Mouse (Mus musculus) neural tube, embryonic 15.5 days (tissue): ENCODE results near the gene Unc119. TPM values are rescaled to one million over a fixed set of nuclear protein-coding genes. Genes with fewer than 3 reads are reported as not detected.
A peak's percentile ranks its signal among the peaks of the same experiment; 100 is the strongest.

Experiments used
- ATAC-seq: fragments of 200-750 bp; cut with Nextera tagmentation; 2 replicates; pipeline ENCODE4 v1.8.0; 2017; ENCODE audit warnings: mild to moderate bottlenecking, moderate TSS enrichment, moderate library complexity; ENCODE audit not compliant: low FRiP score
- H3K27ac ChIP-seq: fragments of 300-500 bp; sonication (generic); replicated peaks from 2 replicates; pipeline ENCODE4 v1.5.1; 2015; ENCODE audit warnings: mild to moderate bottlenecking, inconsistent platforms
- H3K27me3 ChIP-seq: fragments of 300-500 bp; sonication (generic); replicated peaks from 2 replicates; pipeline ENCODE4 v1.6.1; 2015; ENCODE audit warnings: inconsistent platforms
- H3K36me3 ChIP-seq: fragments of 300-500 bp; sonication (generic); 2 replicates; pipeline ENCODE4 v1.6.1; 2015; ENCODE audit warnings: inconsistent platforms
- H3K4me1 ChIP-seq: fragments of 300-500 bp; sonication (generic); 2 replicates; pipeline ENCODE4 v1.6.1; 2015; ENCODE audit warnings: inconsistent platforms
- H3K4me2 ChIP-seq: fragments of 300-500 bp; sonication (generic); 2 replicates; pipeline ENCODE4 v1.6.1; 2015; ENCODE audit warnings: inconsistent platforms, mild to moderate bottlenecking, moderate library complexity
- H3K4me3 ChIP-seq: fragments of 300-500 bp; sonication (generic); replicated peaks from 2 replicates; pipeline ENCODE4 v1.5.1; 2015; ENCODE audit warnings: mild to moderate bottlenecking, inconsistent platforms
- H3K9ac ChIP-seq: fragments of 300-500 bp; sonication (generic); replicated peaks from 2 replicates; pipeline ENCODE4 v1.6.1; 2015; ENCODE audit warnings: mild to moderate bottlenecking, inconsistent platforms
- H3K9me3 ChIP-seq: fragments of 300-500 bp; sonication (generic); replicated peaks from 2 replicates; pipeline ENCODE4 v1.6.1; 2016; ENCODE audit warnings: inconsistent platforms
- WGBS: fragments of 180-500 bp; shearing (Covaris S2); methylation state at CpG from one replicate; pipeline ENCODE4 v1.1.7; 2015; ENCODE audit warnings: mixed read lengths; 5-methylcytosine and 5-hydroxymethylcytosine counted together
- polyA plus RNA-seq: library from polyadenylated mRNA; unstranded; fragments of >200 nt; fragmentation: Nextera tagmentation; extraction: Ambion mirVana; gene quantifications from 2 replicates; pipeline ENCODE4 v1.2.1, GENCODE M21; 2015

The Unc119 gene
- polyA plus RNA-seq, 1 experiment from 2014 or later, result 88.3 TPM

DNA sequence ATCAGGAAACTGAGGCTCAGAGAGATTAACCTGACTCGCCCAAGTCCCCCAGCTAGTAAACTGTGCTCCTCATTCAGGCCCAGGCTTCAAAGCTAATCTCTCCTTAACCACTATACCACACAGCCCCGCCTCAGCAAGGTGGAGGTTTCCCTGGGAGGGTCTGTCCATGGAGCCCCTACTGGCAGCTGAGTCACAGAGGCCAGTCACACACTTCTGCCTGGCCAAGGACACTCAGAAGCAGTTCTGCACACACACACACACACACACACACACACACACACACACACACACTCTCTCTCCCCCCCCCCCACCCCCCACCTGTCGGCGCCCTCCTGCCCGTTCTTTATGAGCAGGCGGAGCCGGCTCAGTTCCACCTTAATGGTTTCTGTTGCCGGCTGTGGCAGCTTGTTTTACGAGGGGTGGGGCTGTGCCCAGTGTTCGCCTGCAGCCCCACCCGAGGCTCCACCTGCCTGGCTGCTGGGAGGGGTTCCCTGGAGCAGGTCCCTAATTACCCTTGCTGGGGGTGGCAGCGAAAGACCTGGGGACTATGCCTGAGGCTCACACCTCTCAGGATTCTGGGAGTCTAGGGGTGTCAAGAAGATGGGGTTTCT, 34.4 kb downstream of the Unc119 start:
- no peak for ATAC-seq
- H3K4me1 ChIP-seq, result no peaks in the 10 kb centered on the region; the same call in 1 of the 2 replicates
- WGBS, result 24% methylated on average over 11 of the region's 12 CpGs
- no peak overlapping the region for H3K27ac ChIP-seq
- H3K27me3 ChIP-seq, result no peaks in the 10 kb centered on the region
- no peaks in the 10 kb centered on the region for H3K36me3 ChIP-seq
- H3K4me3 ChIP-seq, result no peak overlapping the region
- H3K9ac ChIP-seq, result no peak overlapping the region
- no peaks in the 10 kb centered on the region for H3K9me3 ChIP-seq
- H3K4me2 ChIP-seq, result no peak overlapping the region

DNA sequence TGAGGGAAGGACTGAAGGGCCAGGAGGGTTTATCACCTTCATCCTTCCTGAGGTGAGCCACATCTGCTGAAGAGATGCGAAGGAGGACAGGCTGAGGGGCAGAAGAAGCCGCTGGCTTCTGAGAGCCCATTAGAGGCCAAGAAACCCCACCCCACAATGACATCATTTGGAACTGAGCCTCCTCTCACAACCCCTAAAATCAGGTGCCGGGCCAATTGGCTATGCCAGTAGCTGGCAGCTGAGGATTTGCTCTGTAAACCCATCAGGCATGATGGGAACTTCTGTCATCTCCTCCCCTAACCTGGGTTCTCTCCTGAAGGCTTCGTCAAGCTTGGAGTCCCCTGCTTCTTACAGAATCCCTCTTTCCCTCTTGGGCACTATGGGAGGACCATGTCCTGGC, 37.1 kb downstream of the Unc119 start:
- WGBS, result 77% methylated on average over 4 of the region's 4 CpGs

DNA sequence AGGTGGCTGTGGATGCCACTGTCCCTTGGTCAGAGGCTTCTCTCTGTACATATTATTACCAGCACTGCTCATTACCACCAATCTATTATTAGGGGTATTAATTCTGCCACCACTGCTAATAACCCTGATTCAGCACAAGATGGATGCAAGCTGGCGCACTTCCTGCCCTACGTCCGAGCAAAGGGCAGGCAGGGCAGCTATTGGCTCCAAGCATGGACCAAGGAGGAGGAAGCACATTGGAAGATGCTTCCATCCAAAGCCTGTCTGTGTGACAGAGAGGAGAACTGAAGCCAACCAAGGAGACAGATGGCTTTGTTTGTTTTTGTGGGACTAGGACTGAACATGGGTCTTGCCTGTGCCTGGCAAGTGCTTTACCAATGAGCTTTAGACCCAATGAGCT, 37.7 kb downstream of the Unc119 start:
- no peaks in the 10 kb centered on the region for H3K27me3 ChIP-seq
- H3K4me1 ChIP-seq, result no peaks in the 10 kb centered on the region
- H3K9me3 ChIP-seq, result no peaks in the 10 kb centered on the region
- H3K27ac ChIP-seq, result no peak overlapping the region
- no peak overlapping the region for H3K9ac ChIP-seq
- WGBS, result 86% methylated on average over 3 of the region's 3 CpGs
- no peak overlapping the region for H3K4me2 ChIP-seq
- no peak for ATAC-seq
- H3K4me3 ChIP-seq, result no peak overlapping the region
- H3K36me3 ChIP-seq, result no peaks in the 10 kb centered on the region

More for the DNA sequence above, 37.1 kb downstream of the Unc119 start:
- no peak for ATAC-seq
- Histone ChIP-seq H3K27me3 (no peaks in the 10 kb centered on the region), H3K36me3 (no peaks in the 10 kb centered on the region), H3K27ac (no peak overlapping the region), H3K4me2 (no peak overlapping the region), H3K4me3 (no peak overlapping the region), H3K9ac (no peak overlapping the region), H3K9me3 (no peaks in the 10 kb centered on the region), H3K4me1 (no peaks in the 10 kb centered on the region)

DNA sequence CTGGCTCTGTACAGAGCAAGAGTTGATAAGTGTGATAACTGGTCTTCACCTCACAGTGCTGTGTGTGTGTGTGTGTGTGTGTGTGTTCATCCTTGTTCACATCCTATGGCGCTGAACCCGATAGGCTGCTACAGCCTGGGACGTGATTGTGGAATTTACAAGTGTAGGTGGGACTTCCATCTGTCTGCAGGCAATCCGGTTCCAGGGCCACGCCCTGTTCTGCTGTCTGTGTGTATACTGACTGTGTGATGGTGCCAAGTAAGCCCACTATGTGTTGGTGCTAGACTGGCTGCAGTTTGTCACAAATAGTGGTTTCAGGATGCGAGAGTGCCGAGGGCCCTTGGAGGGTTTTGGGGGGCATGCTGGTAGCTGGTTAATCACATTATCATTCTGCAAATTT, 39.0 kb downstream of the Unc119 start:
- Histone ChIP-seq H3K36me3 (no peaks in the 10 kb centered on the region), H3K4me3 (no peak overlapping the region), H3K4me2 (no peak overlapping the region), H3K4me1 (no peaks in the 10 kb centered on the region), H3K9me3 (no peaks in the 10 kb centered on the region), H3K27me3 (no peaks in the 10 kb centered on the region), H3K9ac (no peak overlapping the region), H3K27ac (no peak overlapping the region)
- 83% methylated on average over 7 of the region's 7 CpGs for WGBS
- no peak for ATAC-seq

DNA sequence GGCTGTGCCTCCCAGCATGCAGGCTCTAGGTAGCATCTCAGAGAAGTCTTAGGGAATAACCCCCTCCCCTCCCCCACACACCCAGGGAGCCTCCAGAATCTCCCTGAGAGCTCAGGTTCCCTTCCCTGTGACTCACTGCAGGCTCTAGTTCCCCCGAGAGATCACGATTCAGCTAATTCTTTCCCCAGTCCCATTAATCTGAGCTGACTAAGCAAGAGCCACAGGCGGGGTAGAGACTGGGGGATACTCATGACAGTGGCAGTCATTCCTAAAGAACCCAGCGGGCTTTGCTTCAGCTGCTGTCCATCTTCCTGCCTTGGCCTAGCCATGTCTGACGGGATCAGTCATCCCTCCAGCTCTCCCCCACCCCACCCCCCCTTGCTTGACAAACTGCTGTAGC, 39.4 kb downstream of the Unc119 start:
- Histone ChIP-seq H3K36me3 (no peaks in the 10 kb centered on the region), H3K27ac (no peak overlapping the region), H3K4me1 (no peaks in the 10 kb centered on the region), H3K4me3 (no peak overlapping the region), H3K27me3 (no peaks in the 10 kb centered on the region), H3K9me3 (no peaks in the 10 kb centered on the region), H3K9ac (no peak overlapping the region), H3K4me2 (no peak overlapping the region)
- 49% methylated on average over 5 of the region's 5 CpGs for WGBS
- no peak for ATAC-seq

DNA sequence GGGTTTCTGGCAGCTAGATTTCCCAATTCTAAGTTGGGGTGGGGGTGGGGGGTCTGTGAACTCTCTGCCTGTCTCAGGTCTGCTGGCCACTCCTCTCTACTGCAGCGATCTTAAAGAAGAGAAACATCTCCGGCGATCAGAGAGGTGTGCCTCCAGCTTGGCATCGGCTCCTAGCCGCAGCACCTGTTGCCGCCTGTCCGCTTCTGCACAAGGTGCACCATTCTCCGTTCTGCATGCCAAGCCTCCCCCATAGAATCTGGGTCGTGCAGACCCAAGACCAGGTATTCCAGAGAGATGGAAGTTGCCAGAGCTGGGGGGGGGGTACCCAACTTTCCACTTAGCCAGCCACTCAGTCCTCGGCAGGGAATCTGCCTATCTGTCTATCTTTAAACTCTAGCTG, 42.5 kb downstream of the Unc119 start:
- H3K27ac ChIP-seq, result no peak overlapping the region
- H3K9me3 ChIP-seq, result no peaks in the 10 kb centered on the region
- WGBS, result 88% methylated on average over 10 of the region's 10 CpGs

DNA sequence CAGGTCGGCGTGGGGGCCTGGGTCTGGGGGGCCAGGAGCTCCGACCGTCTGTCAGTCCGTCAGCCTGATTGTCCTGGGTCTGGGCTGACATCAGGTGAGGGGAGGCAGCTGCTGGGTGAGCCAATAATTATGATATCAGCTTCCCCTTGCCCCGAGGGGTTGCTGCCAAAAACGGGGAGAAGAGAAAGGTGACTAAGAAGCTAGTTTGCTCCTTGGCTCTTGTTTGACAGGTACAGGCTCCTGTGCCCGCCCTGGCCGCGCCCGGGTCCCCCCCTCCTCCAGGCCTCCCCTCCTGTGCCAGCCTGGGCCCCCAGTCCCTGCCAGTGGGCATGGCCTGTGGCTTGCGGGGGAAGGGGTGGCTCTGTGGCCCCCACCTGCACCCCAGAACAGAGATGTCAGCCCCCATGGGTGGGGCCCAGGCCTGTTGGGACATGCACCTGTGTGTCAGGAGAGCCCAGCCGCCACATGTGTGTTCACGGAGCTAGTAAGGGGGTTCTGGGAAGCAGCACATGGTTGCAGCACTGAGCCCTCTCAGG, 43.3 kb downstream of the Unc119 start, which contains the start of gene Foxn1:
Foxn1 (minus strand) TSS at position 51 of the 536 bp plus-strand sequence.
- ATAC-seq, result no peak
- H3K27me3 ChIP-seq, result no peaks in the 10 kb centered on the region
- H3K9ac ChIP-seq, result no peak within 1 kb of the TSS
- H3K4me2 ChIP-seq, result no peak within 1 kb of the TSS
- H3K4me1 ChIP-seq, result no peaks in the 10 kb centered on the region
- H3K9me3 ChIP-seq, result no peaks in the 10 kb centered on the region
- no peak within 1 kb of the TSS for H3K27ac ChIP-seq
- H3K4me3 ChIP-seq, result no peak within 1 kb of the TSS
- H3K36me3 ChIP-seq, result no peaks in the 10 kb centered on the region
- WGBS, result 88% methylated on average over 14 of the region's 14 CpGs

More for the DNA sequence above, 42.5 kb downstream of the Unc119 start:
- no peak overlapping the region for H3K4me3 ChIP-seq
- H3K27me3 ChIP-seq, result no peaks in the 10 kb centered on the region
- no peaks in the 10 kb centered on the region for H3K36me3 ChIP-seq
- H3K9ac ChIP-seq, result no peak overlapping the region
- no peak overlapping the region for H3K4me2 ChIP-seq
- H3K4me1 ChIP-seq, result no peaks in the 10 kb centered on the region
- no peak for ATAC-seq

DNA sequence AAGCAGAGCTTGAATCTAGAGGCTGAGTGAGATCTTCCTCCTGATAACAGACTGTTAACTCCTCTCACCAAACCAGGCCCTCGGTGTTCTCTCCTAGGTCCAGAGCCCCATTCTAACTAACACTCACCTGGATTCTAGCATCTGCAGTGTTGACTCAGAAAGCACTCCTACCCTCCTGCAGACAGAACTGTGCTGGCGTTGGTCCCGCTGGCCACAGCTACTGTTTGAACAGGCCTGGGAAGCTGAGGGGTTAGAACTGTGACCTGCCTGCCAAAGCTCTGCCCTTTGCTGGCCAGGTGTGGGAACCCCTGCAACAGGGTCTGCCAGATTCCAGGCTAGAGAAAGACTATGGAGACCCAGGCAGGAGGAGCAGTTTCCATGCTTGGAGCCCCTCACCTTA, 49.4 kb downstream of the Unc119 start:
- no peak for ATAC-seq

DNA sequence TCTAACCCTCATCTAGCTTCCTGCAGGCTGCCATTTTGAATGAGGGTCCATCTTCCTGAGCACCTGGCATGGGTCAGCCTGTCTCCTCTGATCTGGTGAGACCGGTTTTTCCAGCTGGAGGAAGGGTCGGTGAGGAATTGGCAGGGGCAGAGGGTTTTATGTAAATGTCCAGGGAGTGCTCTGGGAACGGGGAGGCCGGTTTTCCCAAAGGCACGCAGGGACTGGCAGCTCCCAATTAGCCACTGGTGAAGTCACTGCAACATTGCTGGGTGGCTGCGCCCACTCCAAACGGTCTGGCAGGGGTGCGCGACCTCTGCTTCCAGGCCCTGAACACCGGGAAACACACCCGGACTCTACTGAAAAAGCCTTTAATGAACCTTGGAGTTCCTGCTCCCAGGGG, 53.7 kb downstream of the Unc119 start:
- WGBS, result 44% methylated on average over 11 of the region's 11 CpGs
- Histone ChIP-seq H3K27me3 (0 out of 2 replicates have a peak, but pooled peaks cover 7% of the 10 kb centered on the region), H3K36me3 (no peaks in the 10 kb centered on the region), H3K4me3 (0 out of 2 replicates have a peak overlapping the region, but pooled peaks have one; percentile 3), H3K4me2 (peak overlapping the region; percentile 51), H3K4me1 (peaks cover 7% of the 10 kb centered on the region; the same call in 1 of the 2 replicates), H3K9me3 (no peaks in the 10 kb centered on the region), H3K9ac (no peak overlapping the region), H3K27ac (no peak overlapping the region)
- no peak for ATAC-seq

More for the DNA sequence above, 49.4 kb downstream of the Unc119 start:
- H3K27me3 ChIP-seq, result no peaks in the 10 kb centered on the region
- H3K27ac ChIP-seq, result no peak overlapping the region
- H3K9me3 ChIP-seq, result no peaks in the 10 kb centered on the region
- no peak overlapping the region for H3K4me3 ChIP-seq
- 79% methylated on average over 3 of the region's 3 CpGs for WGBS
- no peak overlapping the region for H3K4me2 ChIP-seq
- peaks cover 7% of the 10 kb centered on the region; the same call in 1 of the 2 replicates for H3K4me1 ChIP-seq
- H3K9ac ChIP-seq, result no peak overlapping the region
- H3K36me3 ChIP-seq, result no peaks in the 10 kb centered on the region

DNA sequence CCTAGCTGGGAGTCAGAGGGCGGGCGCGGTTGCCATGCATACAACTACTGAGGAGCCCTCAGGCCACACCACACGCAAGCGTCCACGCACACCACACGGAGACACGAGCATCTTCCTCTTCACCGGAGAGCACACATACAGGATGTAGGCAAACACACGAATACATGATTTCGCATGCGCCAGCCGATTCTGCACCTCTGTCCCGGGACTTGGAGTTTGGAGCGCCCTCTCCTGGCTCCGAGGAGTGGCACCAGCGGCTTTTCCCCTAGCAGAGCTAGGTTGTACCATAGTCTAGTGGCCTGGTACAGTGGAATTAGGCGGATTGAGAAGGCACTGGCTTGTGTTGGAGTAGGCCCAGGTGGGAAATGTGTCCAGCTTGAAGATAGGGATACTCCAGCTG, 54.1 kb downstream of the Unc119 start:
- Histone ChIP-seq H3K4me2 (peak overlapping the region; percentile 51), H3K9me3 (no peaks in the 10 kb centered on the region), H3K36me3 (no peaks in the 10 kb centered on the region), H3K4me3 (0 out of 2 replicates have a peak overlapping the region, but pooled peaks have one; percentile 3), H3K27me3 (0 out of 2 replicates have a peak, but pooled peaks cover 7% of the 10 kb centered on the region), H3K9ac (no peak overlapping the region), H3K4me1 (peaks cover 7% of the 10 kb centered on the region; the same call in 1 of the 2 replicates), H3K27ac (no peak overlapping the region)
- ATAC-seq, result 0 out of 2 replicates have a peak, but pooled peaks have one; percentile 31
- 11% methylated on average over 18 of the region's 18 CpGs for WGBS

DNA sequence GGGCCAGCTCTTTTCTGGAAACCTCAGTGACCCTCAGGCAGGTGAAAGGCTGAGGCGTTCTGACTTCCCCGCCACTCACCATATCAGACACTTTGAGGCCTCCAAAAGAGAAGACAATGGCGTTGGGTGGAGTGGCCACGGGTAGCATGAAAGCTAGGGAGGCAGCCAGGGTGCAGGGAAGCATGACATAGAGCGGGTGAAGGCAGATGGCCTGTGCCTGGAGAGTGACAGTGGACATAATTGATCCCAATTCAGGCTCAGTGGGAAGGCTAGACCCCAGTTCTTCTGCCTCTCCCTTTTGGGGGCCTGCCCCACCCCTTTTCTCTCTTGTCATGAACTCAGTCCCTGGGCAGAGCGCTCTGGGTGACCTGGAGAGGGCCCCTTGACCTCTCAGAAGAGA, 54.9 kb downstream of the Unc119 start:
- no peaks in the 10 kb centered on the region for H3K36me3 ChIP-seq
- no peaks in the 10 kb centered on the region for H3K9me3 ChIP-seq
- H3K4me3 ChIP-seq, result no peak overlapping the region
- no peak overlapping the region for H3K27ac ChIP-seq
- no peak for ATAC-seq
- 0 out of 2 replicates have a peak, but pooled peaks cover 7% of the 10 kb centered on the region for H3K27me3 ChIP-seq
- no peak overlapping the region for H3K4me2 ChIP-seq
- WGBS, result 67% methylated on average over 6 of the region's 6 CpGs
- H3K4me1 ChIP-seq, result peaks cover 7% of the 10 kb centered on the region; the same call in 1 of the 2 replicates
- H3K9ac ChIP-seq, result no peak overlapping the region
